Mouse (Mus musculus): ENCODE measurements around the gene Kcnk3.

The Kcnk3 gene

DNA sequence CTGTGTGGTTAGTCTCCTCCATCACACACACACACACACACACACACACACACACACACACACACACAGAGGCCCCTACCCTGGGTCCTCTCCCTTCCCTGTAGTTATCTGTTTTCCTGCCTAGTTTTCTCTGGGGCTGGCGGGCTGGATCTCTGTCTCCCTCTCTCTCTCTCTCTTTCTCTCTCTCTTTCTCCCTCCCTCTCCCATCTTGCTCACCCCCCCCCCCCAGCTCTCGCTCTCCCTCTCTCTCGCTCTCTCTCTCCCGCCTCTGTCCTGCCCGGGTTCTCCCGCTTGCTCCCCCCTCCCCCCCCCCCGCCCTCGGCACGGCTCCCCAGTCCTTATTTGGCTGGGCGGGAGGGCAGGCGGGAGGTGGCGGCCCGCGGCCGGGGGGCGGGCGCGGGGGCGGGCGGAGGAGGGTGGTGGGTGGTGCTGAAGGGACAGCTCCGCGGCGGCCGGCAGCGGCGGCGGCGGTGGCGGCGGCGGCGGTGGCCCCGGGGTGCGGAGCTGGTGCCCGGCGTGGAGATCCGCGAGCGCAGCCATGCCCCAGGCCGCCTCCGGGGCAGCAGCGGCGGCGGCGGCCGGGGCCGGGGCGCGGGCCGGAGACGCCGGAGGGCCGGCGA lies at the start of gene Kcnk3:
TSS of gene Kcnk3 (plus strand) at position 490 of the 620 bp plus-strand sequence.
- DNase-seq (ENCODE audit: low spot score in 2 of 2): no peak

DNA sequence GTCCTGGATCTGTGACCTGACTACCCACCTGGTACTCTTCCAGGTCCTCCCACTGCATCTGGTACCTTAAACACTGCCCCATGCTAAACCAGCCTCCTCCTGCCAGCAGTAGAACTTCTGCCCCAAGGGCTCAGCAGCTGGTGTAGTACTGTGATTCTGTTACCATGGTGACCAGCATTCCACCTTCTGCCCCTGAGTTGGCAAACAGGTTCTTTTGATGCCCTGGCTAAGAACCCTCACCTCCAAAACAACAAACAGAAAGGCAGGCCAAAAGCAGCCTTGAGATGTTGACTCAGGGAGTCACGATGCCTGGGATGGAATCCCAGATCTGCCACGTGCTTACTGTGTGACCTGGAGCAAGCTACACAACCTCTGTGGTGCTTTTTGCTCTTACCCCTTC lies 42.3 kb upstream of the Kcnk3 start, which contains the start of gene Cib4:
TSS of gene Cib4 (minus strand) at position 139 of the 400 bp plus-strand sequence.
- DNase-seq (ENCODE audit: low spot score in 2 of 2): no peak

DNA sequence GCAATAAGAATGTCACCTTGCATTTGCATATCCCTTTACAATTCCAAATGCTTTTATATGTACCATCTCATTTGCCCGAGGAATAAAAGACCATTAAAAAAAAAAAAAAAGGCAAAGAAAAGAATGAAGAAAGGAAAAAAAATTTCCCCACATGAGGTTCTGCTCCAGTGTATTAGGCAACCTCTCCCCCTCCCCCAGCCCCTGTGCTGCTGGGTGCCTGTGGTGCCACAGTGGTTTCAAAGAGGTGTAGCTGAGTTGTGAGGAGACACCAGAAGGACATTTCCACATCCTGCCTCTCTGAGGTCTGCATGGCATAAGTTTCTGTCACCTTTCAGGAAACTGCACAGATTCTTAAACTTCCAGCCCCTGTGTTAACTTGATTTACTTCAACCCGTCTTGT lies 39.3 kb upstream of the Kcnk3 start:
- no peak for DNase-seq (ENCODE audit: low spot score in 2 of 2)

DNA sequence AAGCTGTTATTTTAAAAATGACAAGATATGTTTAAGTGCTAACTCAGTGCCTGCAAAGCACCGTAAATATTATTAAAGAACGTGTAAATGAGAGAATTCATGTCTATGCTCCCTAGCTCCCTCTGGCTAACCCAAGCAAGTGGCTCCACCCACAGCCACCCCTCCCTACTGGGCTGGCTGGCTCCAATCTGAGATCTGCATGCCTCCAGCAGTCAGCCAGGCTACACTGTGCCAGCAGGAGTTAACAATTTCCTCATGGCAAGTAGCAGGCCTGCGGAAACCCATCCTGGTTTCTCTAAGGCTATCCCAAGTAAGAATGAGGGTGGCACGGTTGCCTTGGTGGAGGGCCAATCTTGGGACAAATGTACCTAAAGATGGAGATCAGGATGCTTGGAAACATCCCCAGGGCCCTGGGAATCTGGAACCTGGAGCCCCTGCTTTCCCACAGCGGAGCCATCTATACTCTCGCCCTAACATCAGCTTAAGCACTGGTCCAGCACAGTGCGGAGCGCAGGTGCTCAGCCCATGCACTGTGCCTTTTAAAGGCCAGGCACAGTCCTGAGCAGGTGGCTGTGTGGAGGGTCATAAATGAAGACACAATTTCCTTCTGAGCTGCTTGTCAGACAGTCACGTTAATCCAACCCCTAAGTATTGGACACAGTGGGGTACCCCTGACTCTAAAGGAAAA lies 37.5 kb upstream of the Kcnk3 start:
- DNase-seq (ENCODE audit: low spot score in 2 of 2): no peak

DNA sequence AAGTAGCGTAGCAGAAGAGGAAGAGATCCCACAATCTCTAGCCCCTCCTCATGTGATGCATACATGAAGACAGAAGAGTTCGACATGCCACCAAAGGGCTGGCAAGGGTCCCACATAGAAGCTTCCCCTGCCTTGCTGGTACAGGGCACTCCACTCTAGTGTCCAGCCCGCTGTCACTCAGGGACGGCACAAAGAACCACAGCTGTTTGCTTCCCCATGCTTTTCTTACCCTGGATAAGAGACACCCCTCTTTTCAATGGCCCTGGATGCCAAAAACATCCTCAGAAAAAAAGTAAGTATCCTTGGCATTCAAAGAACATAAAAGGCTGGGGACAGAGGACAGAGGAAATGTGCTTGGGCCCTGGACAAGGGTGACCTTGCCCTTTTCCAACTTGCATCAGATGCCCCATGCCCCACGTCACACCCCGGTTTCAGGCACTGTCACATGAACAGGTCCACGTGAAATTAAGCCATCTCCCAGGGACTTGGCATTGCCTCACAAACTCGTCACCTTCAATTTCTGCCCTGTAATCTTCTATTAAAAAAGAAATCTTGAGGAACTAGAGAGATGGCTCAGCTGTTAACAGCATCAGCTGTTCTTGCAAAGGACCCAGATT lies 36.8 kb upstream of the Kcnk3 start:
- DNase-seq (ENCODE audit: low spot score in 2 of 2): no peak

DNA sequence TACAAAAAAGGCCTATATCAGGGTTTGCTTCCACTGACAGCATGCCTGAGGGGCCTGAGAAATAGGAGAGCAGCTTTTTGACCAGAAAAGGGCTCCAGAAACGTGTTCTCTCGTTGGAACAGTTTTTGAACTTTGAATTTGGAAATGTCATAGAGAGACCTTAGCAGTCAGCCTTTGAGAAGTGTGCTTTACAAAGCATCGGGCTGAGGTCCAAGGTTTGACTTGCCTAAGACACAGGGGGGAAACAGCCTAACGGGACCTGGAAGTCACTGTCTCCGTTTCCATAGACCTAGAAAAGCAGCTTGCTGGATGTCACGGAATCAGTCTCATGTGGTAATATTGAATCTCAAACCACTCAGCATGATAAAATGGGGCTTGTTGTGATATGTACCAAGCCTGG lies 36.0 kb upstream of the Kcnk3 start:
- DNase-seq (ENCODE audit: low spot score in 2 of 2): no peak

DNA sequence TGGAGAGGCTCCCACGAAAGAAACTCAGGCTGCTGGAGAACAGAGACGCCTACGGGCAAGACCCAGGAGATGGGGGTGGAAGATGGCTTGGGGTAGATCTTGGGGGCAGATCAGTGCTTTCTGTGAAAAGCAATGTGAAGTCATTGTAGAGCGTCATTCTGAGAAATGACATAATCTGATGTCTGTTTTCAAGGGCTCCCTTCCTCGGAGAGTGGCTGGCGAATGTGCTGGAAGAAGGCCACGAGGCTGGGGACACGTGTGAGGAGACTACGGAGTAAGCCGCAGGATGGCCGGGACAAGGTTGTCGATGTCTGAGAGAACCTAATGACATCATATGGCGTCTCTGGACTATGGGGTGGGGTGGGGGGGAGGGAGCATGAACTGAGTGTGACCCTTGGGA lies 34.0 kb upstream of the Kcnk3 start:
- no peak for DNase-seq (ENCODE audit: low spot score in 2 of 2)

DNA sequence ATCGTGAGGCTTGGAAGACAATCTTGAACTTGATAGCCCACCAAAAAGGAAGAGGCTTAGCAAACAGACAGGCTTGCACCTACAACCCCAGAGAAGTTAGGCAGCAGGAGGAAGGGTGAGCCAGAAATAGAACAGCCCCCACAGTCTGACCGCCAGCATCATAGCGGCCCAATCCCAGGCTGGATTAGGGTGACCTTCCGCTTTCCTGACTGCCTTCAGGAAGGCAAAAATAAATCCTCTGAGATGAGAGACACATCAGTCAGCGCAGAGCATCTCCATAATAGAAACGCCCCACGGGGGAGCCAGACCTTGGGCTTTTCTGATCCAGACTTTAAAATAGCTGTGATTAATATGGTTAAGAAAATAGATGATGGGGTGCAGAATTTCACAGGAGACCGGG lies 33.0 kb upstream of the Kcnk3 start:
- DNase-seq (ENCODE audit: low spot score in 2 of 2): no peak

DNA sequence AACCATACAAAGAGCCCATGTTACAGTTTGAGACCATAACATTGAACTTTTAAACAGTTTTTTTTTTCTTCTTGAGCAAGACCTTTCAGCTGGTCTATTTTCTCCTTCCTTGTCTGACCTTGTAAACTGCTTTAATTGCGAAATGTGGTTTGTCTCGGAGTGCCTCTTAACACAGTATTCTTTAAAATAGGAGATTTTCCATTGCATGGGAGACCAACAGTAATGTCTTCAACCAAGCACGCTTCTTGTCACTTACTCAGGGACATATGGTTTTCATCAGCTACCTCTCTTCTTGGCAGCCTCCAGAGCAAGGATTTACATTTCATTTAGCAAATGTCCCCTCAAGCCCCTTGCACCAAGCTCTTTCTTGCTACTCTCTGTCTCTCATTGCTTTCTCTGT lies 31.7 kb upstream of the Kcnk3 start:
- DNase-seq (ENCODE audit: low spot score in 2 of 2): no peak

DNA sequence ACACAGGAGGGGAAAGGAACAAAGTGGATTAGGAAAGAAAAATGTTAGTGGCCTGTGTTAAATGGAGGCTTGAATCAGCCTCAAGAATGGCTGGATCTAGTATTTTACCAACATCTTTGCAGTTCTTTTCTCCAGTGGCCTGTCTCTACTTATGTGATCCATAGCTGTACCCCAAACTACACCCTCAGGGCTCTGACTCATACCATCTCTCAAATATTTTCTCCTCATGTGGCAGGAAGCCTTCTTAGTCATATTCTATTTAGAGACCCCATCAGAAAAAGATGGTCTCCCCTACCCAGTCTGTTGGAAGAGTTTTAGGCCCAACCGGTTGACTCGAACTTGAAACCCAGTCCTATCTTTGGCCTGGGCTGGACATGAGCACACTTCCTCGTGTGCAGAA lies 28.5 kb upstream of the Kcnk3 start:
- no peak for DNase-seq (ENCODE audit: low spot score in 2 of 2)

- no peak for DNase-seq (ENCODE audit: low spot score in 2 of 2)
Measured at GRCm38 (mm10) chr5:30559986-30560493, 27.9 kb upstream of the Kcnk3 start.

DNA sequence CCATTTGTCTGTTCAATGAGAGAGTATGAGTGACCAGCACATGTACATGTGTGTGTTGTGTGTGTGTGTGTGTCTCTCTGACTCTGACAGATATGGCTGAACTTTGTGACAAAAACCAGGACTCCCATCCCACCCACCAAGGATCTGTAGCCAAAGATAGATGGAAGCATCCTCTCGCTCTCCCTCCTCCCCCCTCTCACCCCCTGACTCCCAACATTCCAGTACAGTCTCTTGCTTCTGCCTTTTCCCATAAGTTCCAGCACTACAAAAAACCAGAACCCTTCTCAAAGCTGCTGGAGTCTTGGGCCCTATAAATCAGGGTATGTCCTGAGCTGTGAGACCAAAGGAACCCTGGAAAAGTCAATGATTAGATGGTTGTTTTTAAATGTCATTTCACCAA lies 19.5 kb upstream of the Kcnk3 start:
- DNase-seq (ENCODE audit: low spot score in 2 of 2): no peak

GRCm38 (mm10) chr5:30571820-30572219 lies 16.1 kb upstream of the Kcnk3 start:
- DNase-seq (ENCODE audit: low spot score in 2 of 2): no peak

DNA sequence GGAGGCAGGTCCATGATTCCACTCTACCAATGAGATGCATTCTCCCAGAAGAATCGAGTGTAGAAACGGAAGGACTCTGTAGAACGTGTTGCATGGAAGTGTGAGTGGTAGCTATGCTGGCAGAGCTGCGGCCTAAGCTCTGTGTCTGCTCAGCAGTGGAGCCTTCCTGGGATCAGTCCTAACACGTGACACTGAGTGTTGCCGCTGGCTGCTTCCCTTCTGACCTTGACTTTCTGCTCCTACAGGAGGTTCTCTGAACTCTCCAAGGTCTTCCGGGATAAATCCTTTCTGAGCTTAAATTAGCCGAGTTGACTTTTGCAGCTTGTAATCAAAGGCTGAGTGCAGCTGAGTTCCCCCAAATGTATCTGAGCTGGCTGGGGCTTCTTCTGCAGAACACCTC lies 13.6 kb upstream of the Kcnk3 start:
- DNase-seq (ENCODE audit: low spot score in 2 of 2): no peak

DNA sequence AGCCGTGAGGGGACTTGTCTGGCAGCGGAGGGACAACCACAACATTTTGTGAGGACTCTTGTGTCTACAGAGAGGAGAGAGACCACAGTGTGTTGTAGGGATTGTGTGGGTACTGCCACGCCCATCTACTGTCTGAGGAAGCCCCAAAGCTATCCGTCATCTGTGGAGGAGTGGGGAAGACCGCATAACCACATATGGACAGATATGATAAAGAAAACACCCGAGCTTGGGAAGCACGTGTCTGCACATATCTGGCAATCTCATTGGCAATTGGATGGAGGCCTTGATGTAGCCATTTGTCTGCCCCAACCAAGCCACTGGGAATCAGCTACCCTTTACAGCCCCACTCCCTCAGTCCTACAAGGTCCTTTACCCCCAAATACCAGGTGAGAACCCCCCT lies 11.7 kb upstream of the Kcnk3 start:
- DNase-seq (ENCODE audit: low spot score in 2 of 2): no peak

DNA sequence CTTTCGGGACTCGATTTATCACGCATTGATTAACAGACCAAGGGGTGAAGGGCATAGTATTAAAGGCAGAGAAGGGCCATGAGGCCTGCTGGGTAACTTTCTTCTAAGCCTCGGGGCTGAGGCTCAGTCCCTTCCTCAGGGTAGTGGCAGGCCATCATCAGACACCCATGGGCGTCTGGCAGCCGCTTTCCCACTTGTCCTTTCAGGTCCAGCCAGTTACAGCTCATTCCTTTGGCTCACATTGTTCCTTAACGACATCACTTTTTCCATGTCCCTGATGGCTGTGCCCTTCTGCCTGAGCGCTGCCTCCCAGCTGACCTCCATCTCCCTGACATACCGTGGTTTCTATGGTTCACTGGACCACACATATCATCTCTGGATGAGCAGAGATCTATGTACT lies 10.7 kb upstream of the Kcnk3 start:
- DNase-seq (ENCODE audit: low spot score in 2 of 2): no peak

DNA sequence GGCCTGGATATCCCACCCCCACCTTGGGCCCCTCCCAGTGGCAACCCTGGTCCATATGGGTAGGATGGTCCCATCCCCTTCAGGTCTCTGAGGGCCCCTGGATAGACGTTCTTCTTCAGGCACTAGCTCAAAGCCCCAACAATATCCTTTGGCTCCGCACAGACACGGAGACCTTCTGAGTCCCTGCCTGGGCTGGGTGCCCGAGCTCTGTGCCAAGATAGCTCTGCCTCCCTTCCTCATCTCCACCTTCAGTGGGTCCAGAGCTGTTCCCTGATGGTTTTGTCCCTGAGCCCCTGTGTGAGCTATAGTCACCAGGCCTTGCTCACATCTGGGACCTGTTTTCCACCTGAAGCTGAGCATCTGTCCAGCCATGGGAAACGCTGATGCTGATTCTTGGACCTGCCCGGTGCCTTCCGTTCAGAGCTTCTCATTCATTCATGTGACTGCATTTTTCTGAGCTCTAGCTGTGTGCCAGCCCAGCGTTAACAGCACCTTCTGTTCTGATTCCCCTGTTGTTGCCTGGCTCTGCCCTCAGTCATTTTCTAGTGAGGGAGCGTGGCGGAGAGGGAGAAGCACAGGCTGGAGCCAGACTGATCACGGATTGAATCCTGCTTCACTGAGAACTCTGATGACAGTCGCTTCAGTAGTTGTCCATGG lies 10.2 kb upstream of the Kcnk3 start:
- peak in 1 of 2 experiments; percentile 34 for DNase-seq (ENCODE audit: low spot score in 2 of 2)

GRCm38 (mm10) chr5:30578445-30579080 lies 9.4 kb upstream of the Kcnk3 start:
- DNase-seq (ENCODE audit: low spot score in 2 of 2): no peak

DNA sequence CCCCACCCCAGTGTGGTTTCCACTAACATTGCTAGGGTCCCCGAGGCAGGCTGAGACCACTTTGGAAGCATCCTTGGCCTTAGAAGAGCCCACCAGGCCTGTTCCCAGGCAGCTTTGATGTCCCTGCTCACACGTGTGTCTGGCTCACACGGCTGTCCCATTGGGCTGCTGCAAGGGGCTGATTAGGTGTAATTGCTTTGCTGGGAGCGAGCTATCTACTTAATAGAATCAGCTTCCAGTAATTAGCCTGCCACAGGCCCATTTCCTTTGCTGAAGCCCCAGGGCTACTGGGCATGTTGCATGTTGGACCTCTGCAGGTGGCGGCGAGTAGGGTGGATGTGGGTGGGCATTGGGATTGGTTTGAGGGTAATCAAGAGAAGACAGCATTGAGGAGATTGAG lies 7.2 kb upstream of the Kcnk3 start:
- no peak for DNase-seq (ENCODE audit: low spot score in 2 of 2)

GRCm38 (mm10) chr5:30582017-30582416 lies 6.0 kb upstream of the Kcnk3 start:
- no peak for DNase-seq (ENCODE audit: low spot score in 2 of 2)

DNA sequence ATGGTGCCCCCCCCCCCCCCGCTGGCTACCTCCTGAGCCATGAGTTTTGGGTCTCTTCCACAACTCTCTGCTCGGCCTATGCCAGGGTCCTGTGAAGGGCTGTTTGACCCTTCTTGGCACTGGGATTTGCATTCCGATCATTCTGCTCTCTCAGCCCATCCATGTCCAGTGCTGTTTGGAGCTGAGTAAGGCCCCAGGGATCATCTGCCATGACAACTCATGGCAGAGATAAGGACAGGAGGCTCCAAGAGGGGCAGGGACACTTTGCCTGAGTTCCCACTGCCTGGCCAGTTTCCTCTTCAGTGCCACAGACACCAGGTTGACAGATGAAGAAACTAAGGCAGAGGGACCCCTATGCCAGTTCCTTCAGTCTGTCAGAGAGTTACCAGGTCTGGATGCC lies 1.4 kb upstream of the Kcnk3 start:
- no peak for DNase-seq (ENCODE audit: low spot score in 2 of 2)

DNA sequence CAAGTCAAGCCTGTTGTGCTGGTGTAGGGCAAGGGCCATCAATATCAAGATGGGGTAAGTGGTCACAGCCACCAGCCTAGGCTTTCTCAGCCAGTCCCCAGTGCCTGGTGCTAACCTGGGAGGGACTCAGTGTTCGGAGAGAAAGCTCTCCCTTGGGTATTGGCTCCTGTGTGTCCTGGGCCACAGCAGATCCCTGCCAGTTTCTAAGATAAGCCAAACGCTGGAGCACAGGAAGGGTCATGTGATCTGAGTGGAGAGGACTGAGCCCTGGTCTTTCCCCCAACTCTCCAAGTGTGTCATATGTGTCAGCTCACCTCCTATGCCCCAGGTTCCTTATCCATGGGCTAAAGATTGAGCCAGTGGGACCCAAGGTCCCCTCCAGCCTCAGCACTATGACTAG lies 869 bp upstream of the Kcnk3 start:
- no peak for DNase-seq (ENCODE audit: low spot score in 2 of 2)
